Mouse (Mus musculus) hindbrain, embryonic 16.5 days (tissue): ENCODE data around the gene S100a11. TPM values are rescaled to one million over a fixed set of nuclear protein-coding genes. Genes with fewer than 3 reads are reported as not detected.

ENCODE experiments used
- ATAC-seq: fragments of 200-750 bp; cut with Nextera tagmentation; 2 replicates; pipeline ENCODE4 v1.8.0; 2017; ENCODE audit warnings: moderate TSS enrichment, moderate library complexity
- H3K27ac ChIP-seq: fragments of 300-500 bp; sonication (generic); 2 replicates; pipeline ENCODE4 v1.5.1; 2014; ENCODE audit warnings: low read depth, mild to moderate bottlenecking, control low read depth, low read length, moderate library complexity
- H3K27me3 ChIP-seq: fragments of 300-500 bp; sonication (generic); replicated peaks from 2 replicates; pipeline ENCODE4 v1.6.1; 2014; ENCODE audit warnings: low read length; ENCODE audit not compliant: control insufficient read depth, insufficient read depth
- H3K36me3 ChIP-seq: fragments of 300-500 bp; sonication (generic); 2 replicates; pipeline ENCODE4 v1.6.1; 2014; ENCODE audit warnings: mild to moderate bottlenecking, low read length, moderate library complexity, mixed read lengths; ENCODE audit not compliant: control insufficient read depth, insufficient read depth
- H3K4me1 ChIP-seq: fragments of 300-500 bp; sonication (generic); 2 replicates; pipeline ENCODE4 v1.6.1; 2014; ENCODE audit warnings: low read depth, low read length; ENCODE audit not compliant: control insufficient read depth, insufficient read depth
- H3K4me2 ChIP-seq: fragments of 300-500 bp; sonication (generic); 2 replicates; pipeline ENCODE4 v1.6.1; 2014; ENCODE audit warnings: mild to moderate bottlenecking, low read length, control low read depth, moderate library complexity
- H3K4me3 ChIP-seq: fragments of 300-500 bp; sonication (generic); 2 replicates; pipeline ENCODE4 v1.5.1; 2014; ENCODE audit warnings: mild to moderate bottlenecking, low read length, control low read depth, moderate library complexity
- H3K9ac ChIP-seq: fragments of 300-500 bp; sonication (generic); 2 replicates; pipeline ENCODE4 v1.6.1; 2014; ENCODE audit warnings: low read depth, mild to moderate bottlenecking, control low read depth, low read length, moderate library complexity
- H3K9me3 ChIP-seq: fragments of 300-500 bp; sonication (generic); 2 replicates; pipeline ENCODE4 v1.6.1; 2014; ENCODE audit warnings: mild to moderate bottlenecking, low read length, moderate library complexity; ENCODE audit not compliant: control insufficient read depth
- WGBS: fragments of 180-500 bp; shearing (Covaris S2); extraction: QIAGEN DNeasy Blood & Tissue Kit; methylation state at CpG from one replicate; pipeline ENCODE4 v1.1.7; 2014; 5-methylcytosine and 5-hydroxymethylcytosine counted together
- polyA plus RNA-seq: library from polyadenylated mRNA; unstranded; fragments of >200 nt; fragmentation: Nextera tagmentation; extraction: Ambion mirVana; gene quantifications from 2 replicates; pipeline ENCODE4 v1.2.1, GENCODE M21; 2015

S100a11 gene
- polyA plus RNA-seq, 1 experiment from 2014 or later = 173 TPM

- Histone ChIP-seq H3K27ac (no peak overlapping the region), H3K4me3 (no peak overlapping the region), H3K36me3 (no peaks in the 10 kb centered on the region), H3K9me3 (no peaks in the 10 kb centered on the region), H3K27me3 (no peaks in the 10 kb centered on the region), H3K4me2 (no peak overlapping the region), H3K9ac (no peak overlapping the region), H3K4me1 (no peaks in the 10 kb centered on the region)
- no peak for ATAC-seq
Measured at GRCm38 (mm10) chr3:93499129-93499528, 21.2 kb upstream of the S100a11 start.

DNA sequence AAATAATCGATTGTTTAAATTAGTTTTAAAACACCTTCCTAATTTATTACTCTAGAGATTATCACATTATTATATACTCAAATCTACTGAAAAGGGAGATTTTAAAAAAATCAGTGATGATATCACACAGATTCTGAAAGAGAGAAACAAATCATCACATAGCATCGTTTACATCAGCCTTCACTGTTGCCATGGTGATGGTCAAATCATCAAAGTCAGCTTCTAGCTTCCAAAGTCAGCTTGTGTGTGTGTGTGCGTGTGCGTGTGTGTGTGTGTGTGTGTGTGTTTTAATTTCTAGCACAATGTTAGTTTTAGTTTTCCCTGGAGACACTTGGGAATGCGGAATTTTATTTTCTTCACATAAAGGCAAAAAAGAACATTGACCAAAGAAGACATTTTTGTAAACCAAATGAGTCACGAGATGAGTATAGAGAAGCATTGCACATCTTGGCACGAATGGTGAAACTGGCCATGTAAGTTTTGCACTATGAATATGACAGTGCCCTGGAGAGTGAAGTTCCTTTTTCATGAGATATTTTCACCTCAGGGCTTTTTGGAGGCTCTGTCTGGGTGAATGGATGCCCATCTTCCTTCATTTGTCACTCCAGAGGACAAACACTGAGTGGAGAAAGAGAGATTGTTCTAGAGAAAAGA is 15.6 kb upstream of the S100a11 start:
- no peak overlapping the region for H3K4me3 ChIP-seq
- ATAC-seq = no peak
- no peaks in the 10 kb centered on the region for H3K27me3 ChIP-seq
- no peak overlapping the region for H3K4me2 ChIP-seq
- no peaks in the 10 kb centered on the region for H3K9me3 ChIP-seq
- no peak overlapping the region for H3K9ac ChIP-seq
- no peaks in the 10 kb centered on the region for H3K36me3 ChIP-seq
- H3K27ac ChIP-seq = no peak overlapping the region
- no peaks in the 10 kb centered on the region for H3K4me1 ChIP-seq
- 75% methylated on average over 7 of the region's 7 CpGs for WGBS

GRCm38 (mm10) chr3:93505960-93506863 is 14.1 kb upstream of the S100a11 start:
- no peak overlapping the region for H3K27ac ChIP-seq
- 41% methylated on average over 30 of the region's 30 CpGs for WGBS
- no peaks in the 10 kb centered on the region for H3K9me3 ChIP-seq
- H3K4me3 ChIP-seq = no peak overlapping the region
- peak overlapping the region; percentile 14; the same call in 1 of the 2 replicates for H3K4me2 ChIP-seq
- H3K27me3 ChIP-seq = no peaks in the 10 kb centered on the region
- H3K4me1 ChIP-seq = no peaks in the 10 kb centered on the region
- 0 out of 2 replicates have a peak, but pooled peaks have one; percentile 20 for ATAC-seq
- H3K36me3 ChIP-seq = no peaks in the 10 kb centered on the region
- no peak overlapping the region for H3K9ac ChIP-seq

GRCm38 (mm10) chr3:93506881-93507325 is 13.4 kb upstream of the S100a11 start:
- Histone ChIP-seq H3K9ac (no peak overlapping the region), H3K27me3 (no peaks in the 10 kb centered on the region), H3K4me2 (no peak overlapping the region), H3K9me3 (no peaks in the 10 kb centered on the region), H3K4me3 (no peak overlapping the region), H3K27ac (no peak overlapping the region), H3K36me3 (no peaks in the 10 kb centered on the region), H3K4me1 (no peaks in the 10 kb centered on the region)
- WGBS = 74% methylated on average over 5 of the region's 5 CpGs
- ATAC-seq = no peak

- Histone ChIP-seq H3K4me1 (no peaks in the 10 kb centered on the region), H3K27ac (no peak overlapping the region), H3K4me2 (no peak overlapping the region), H3K4me3 (no peak overlapping the region), H3K9me3 (no peaks in the 10 kb centered on the region), H3K27me3 (no peaks in the 10 kb centered on the region), H3K36me3 (no peaks in the 10 kb centered on the region), H3K9ac (no peak overlapping the region)
- 81% methylated on average over 1 of the region's 1 CpGs for WGBS
- ATAC-seq = no peak
Measured at GRCm38 (mm10) chr3:93509301-93509700, 11.0 kb upstream of the S100a11 start.

DNA sequence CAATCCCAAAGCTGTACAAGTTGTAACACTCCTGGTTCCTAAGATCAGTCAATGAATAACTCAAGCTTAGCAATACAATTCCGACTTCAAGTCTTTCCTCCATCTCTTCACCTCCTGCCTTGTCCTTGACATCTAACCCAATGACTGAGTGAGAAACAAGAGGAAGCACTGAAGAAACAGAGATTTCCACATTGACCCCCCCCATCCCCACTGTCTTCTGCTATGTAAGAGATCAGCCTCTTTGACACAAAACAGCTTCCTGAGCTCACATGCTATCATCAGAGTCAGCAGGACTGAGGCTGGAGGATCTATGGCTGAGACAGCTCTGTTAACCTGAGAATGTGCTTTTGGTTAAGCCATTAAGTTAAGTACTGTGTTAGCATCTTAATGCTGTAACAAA is 9.3 kb upstream of the S100a11 start:
- WGBS = 88% methylated on average over 1 of the region's 1 CpGs
- no peak for ATAC-seq
- no peak overlapping the region for H3K4me3 ChIP-seq
- H3K4me2 ChIP-seq = no peak overlapping the region
- no peaks in the 10 kb centered on the region for H3K9me3 ChIP-seq
- no peaks in the 10 kb centered on the region for H3K4me1 ChIP-seq
- no peaks in the 10 kb centered on the region for H3K36me3 ChIP-seq
- no peak overlapping the region for H3K9ac ChIP-seq
- H3K27ac ChIP-seq = no peak overlapping the region
- no peaks in the 10 kb centered on the region for H3K27me3 ChIP-seq

DNA sequence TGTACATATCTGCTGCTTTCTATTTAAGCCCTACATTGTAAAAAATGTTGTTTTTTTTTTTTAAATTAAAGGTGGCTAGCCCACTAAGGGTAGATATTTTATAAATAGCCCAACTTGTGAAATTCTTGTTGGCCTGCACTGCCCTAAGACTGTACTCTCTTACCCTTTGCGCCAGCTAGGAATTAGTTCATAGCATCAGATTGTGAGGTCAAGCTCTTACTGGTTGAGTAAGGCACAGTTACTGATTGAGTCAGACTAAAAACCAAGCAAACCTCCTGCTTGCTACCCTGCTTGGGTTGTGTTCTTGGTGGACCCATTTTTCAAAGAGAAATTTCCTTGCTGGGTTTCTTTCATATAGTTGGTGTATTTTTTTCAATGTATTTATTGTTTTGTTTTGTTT is 8.5 kb upstream of the S100a11 start:
- no peaks in the 10 kb centered on the region for H3K9me3 ChIP-seq
- no peaks in the 10 kb centered on the region for H3K4me1 ChIP-seq
- no peak overlapping the region for H3K9ac ChIP-seq
- no peak overlapping the region for H3K4me3 ChIP-seq
- H3K27me3 ChIP-seq = no peaks in the 10 kb centered on the region
- 97% methylated on average over 1 of the region's 1 CpGs for whole genome bisulfite sequencing
- ATAC-seq = no peak
- H3K27ac ChIP-seq = no peak overlapping the region
- no peaks in the 10 kb centered on the region for H3K36me3 ChIP-seq
- H3K4me2 ChIP-seq = no peak overlapping the region

- Histone ChIP-seq H3K27me3 (no peaks in the 10 kb centered on the region), H3K4me2 (no peak overlapping the region), H3K9me3 (no peaks in the 10 kb centered on the region), H3K9ac (no peak overlapping the region), H3K4me1 (no peaks in the 10 kb centered on the region), H3K27ac (no peak overlapping the region), H3K36me3 (no peaks in the 10 kb centered on the region), H3K4me3 (no peak overlapping the region)
- no peak for ATAC-seq
- WGBS = 78% methylated on average over 7 of the region's 7 CpGs
Measured at GRCm38 (mm10) chr3:93512386-93513101, 7.7 kb upstream of the S100a11 start.

GRCm38 (mm10) chr3:93514628-93515027 is 5.7 kb upstream of the S100a11 start:
- H3K27me3 ChIP-seq = no peaks in the 10 kb centered on the region
- no peak overlapping the region for H3K4me2 ChIP-seq
- H3K9ac ChIP-seq = no peak overlapping the region
- no peak for ATAC-seq
- H3K27ac ChIP-seq = no peak overlapping the region
- 96% methylated on average over 3 of the region's 3 CpGs for whole genome bisulfite sequencing
- no peaks in the 10 kb centered on the region for H3K9me3 ChIP-seq
- H3K4me3 ChIP-seq = no peak overlapping the region
- H3K4me1 ChIP-seq = no peaks in the 10 kb centered on the region
- no peaks in the 10 kb centered on the region for H3K36me3 ChIP-seq
